Mouse (Mus musculus): ENCODE data around the gene Ms4a6b.
"Not testable (repeated sequence)": the region's sequence is repeated elsewhere in the genome, so short reads cannot be mapped to it uniquely, and the experiment has no call there.

DNA sequence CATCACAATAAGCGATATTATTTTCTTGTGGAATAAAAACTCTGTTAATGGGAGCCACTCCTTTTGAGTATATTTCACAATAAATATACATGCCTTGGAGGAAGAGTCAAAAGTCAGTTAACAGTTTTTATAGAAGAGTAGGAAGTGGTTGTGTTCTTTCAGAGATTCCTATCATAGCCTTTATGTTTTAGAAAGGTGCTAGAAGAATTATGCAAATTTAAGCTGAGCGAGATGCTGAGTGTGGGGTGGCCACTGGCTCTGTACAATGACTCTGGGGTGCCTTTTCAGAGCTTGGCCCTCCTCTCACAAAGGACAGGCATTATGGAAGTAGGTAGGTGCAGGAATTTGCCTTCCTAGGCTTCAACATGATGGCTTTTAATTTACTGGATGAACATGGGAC lies 28.1 kb downstream of the Ms4a6b start:
- TF ChIP-seq CTCF (IDR thresholded peaks at IDR 0.05; ENCODE audit: extremely low read depth, insufficient read depth, insufficient read length, insufficient replicate concordance); POLR2A (IDR thresholded peaks at IDR 0.05; ENCODE audit: low read depth, low read length): not testable (repeated sequence)
